Mouse (Mus musculus) c-Kit-negative CD71-positive TER-119-positive erythroid progenitor cells, embryonic 14.5 days (primary cell): ENCODE results near the gene Smad3.

Experiments
- DNase-seq: peaks from one replicate; pipeline ENCODE4 v3.0.0-alpha.2; 2013; ENCODE audit warnings: low read depth, low spot score

The Smad3 gene

GRCm38 (mm10) chr9:63721573-63722275, 36.1 kb downstream of the Smad3 start:
- DNase-seq, result no peak

DNA sequence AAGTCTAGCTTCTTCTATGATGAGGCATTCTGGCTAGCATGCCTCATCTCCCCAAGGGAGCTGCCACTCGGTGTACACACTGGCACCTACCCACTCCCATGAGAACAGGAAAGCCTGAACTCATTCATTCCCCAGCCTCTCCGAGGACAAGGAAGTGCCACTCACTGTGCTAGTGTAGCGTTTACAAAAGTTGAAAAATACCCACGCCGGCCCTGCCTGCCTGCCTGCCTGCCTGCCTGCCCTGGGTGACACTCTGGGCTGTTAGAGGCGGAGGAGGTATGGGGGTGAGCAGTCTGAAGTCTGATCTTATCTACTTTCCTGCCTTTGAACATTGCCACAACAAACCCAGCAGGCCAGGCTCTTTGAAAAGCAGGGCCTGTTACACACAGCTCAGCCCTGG, 37.1 kb downstream of the Smad3 start:
- DNase-seq, result no peak

GRCm38 (mm10) chr9:63719770-63720440, 37.9 kb downstream of the Smad3 start:
- DNase-seq, result no peak

DNA sequence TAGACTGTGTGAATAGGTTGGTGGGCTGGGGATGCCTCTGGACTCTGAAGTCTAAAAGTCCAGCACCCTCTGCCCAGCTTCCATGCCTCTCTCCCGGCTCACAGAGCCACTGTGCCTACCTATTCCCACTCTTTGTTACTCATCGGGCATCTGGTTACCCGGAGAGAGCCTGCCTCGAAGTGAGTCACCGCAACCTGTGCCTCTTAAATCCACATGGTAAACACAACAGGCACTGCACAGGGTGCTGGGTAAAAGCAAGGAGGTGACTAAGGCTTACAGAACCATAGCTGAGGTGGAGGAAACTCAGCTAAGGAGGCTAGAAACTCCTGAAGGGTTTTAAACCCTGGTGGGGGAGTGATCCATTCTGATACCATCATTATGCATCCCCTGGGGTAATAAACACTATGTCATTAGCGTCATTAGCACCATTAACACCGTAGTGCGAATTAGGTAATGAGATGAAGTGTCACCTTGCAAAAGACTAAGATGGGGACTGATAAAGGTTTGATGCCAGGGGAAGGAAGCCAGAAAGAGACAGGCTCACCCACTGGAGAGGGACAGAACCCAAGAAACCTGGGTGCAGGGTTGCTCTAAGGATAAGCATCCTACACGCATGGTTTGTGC, 38.9 kb downstream of the Smad3 start:
- DNase-seq, result no peak

- no peak for DNase-seq
Measured at GRCm38 (mm10) chr9:63718170-63718569, 39.6 kb downstream of the Smad3 start.

- DNase-seq, result no peak
Measured at GRCm38 (mm10) chr9:63717474-63718005, 40.3 kb downstream of the Smad3 start.

DNA sequence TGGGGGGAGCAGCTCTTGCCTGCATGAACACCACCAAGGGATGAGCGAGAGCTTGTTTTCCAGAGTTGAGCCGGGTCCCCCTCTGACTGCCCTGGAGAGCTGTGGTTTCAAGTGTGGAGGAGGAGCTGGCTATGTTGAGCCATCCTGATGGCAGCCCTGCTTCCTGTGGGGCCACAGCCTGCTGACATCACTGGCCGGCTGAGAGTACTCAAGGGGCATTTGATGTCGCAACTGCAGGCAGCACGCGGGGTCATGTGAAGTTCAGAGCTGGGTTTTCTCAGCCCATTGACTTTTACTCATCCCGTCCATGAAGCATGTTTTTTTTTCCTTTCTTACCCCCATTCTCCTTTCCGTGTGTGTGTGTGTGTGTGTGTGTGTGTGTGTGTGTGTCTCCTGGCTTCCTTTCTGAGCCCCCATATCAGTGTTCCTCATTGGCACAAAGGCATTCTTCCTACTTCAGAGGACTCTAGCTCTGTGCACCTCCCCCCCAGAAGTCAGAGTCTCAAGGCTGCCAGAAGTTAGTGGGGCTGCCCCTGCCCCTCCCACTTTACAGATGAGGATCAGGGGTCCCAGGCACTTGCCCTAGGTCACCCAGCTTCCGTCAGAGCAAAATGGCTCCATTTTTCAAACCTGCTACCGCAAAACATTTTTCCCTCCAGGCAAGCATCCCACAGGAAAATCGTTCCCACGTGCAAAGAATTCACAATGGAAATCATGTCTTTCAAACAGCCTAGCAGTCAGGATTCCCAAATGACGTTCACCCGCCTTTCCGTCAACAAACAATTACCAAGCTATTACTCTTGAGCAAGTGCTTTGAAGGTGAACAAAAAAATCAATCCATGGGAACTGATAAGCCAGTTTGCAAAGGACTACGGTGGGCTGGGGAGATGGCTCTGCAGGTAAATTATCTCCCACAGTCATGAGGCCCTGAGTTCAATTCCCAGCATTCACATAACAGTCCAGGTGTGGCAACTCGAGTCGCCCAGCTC, 41.4 kb downstream of the Smad3 start:
- no peak for DNase-seq

- no peak for DNase-seq
Measured at GRCm38 (mm10) chr9:63714572-63714971, 43.2 kb downstream of the Smad3 start.

GRCm38 (mm10) chr9:63712838-63713237, 45.0 kb downstream of the Smad3 start:
- DNase-seq, result no peak

DNA sequence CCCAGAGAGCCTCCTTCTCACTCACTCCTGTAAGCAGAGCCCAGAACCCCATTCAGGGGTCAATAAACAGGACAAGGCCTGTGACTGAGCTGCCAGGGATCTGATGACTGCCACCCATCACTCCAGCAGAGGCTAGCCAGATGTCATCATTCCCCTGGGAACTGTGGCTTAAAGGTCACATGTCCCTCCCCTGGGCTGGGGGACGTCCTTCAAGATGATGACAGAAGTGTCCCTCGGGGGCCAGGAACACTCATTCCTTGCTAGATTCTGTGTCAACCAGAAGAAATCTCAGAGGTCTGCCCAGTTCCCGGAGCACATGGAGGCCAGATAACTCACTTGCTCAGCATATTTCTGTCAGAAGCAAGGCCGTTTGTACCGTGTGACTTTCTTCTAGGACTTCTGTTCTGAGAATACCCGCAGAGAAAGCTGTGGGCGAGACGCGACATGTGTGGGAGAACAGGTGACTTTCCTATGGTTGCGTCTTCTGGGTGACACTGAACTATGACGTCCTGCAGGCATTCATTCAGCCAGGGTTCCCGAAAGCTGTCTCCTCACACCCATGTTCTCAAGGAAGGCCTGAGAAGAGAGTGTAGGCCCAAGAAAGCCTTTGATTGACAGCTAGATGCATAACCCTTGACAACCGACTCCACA, 46.1 kb downstream of the Smad3 start:
- no peak for DNase-seq

- no peak for DNase-seq
Measured at GRCm38 (mm10) chr9:63709857-63710256, 47.9 kb downstream of the Smad3 start.

- DNase-seq, result no peak
Measured at GRCm38 (mm10) chr9:63709266-63709665, 48.5 kb downstream of the Smad3 start.

GRCm38 (mm10) chr9:63707816-63708588, 49.8 kb downstream of the Smad3 start:
- DNase-seq, result no peak

GRCm38 (mm10) chr9:63706152-63706733, 51.6 kb downstream of the Smad3 start:
- no peak for DNase-seq

DNA sequence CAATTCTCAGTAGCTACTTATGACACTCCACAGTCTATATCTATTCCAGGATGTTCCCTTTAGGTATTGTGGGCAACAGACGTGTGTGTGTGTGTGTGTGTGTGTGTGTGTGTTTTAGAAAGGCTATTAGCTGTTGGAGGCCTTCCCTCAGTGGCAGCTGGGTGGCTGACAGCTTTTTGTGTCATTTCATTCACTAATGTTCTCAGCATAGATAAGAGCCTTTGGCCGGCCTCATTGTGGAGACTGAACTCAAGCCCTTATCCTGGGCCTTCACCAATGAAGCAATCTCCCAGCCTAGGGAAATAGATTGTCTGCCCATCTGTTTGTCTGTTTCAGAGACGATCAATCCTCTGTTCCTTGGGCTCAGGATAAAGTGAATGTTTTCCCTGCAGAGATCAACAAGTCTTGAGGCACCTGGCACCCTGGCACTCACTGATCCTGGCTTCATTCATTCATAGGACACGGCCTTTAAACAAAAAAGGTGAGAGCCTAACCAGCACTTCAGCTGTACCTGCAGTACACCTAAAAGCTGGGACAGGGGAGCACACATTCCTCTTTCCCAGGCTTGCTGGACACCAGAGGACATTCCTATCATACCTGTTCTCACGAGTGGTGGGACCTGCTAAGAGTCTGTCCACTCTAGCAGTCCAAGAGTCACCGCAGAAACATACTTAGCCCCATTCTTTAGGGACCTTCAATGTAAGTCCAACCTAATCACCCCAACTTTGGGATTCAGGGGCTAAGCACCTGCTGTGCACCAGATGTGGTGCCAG, 52.6 kb downstream of the Smad3 start:
- no peak for DNase-seq

DNA sequence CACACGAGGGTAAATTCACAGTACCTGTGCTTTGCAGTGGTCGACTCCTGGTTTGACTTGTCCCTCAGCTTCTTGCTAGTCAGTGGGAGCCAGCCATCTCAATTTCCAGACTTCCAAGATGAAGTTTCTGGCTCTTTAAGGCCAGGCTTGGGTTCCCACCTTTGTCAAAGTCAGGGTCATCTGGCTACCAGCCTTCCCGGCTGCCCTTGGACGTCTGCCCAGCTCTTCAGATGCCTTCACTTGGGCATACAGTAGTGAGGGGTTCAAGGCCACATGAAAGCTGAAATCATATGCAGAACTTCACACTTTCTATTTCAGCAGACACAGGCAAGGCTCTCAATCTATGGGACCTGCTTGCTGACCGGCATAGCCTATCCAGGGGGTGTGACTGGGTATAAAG, 53.7 kb downstream of the Smad3 start:
- DNase-seq, result no peak

DNA sequence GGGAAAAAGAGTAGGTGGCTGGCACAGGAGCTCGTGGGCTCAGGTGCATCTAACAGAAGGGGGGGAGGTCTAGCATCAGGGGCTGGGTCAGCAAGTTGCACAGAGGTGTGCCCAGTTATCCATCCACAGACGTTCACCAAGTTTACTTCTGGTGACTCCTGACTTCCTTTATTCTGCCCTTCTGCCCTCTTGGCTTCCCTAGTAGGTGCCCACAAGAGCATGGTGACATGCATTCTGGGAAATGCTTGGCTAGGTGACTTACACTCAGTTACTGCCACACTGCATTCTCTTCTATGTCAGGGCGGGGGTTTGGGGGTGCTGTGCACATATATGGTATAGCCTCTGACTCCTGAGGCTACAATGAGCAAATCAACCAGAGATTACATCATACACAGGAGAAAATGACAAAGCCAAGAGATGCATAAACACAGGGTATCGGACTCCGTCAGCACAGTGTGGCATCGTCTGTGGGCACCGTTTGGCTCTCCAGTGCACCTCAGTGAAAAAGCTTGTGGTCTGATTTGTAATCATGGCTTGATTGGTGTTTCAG, 54.5 kb downstream of the Smad3 start:
- DNase-seq, result no peak

- no peak for DNase-seq
Measured at GRCm38 (mm10) chr9:63702502-63703013, 55.2 kb downstream of the Smad3 start.

DNA sequence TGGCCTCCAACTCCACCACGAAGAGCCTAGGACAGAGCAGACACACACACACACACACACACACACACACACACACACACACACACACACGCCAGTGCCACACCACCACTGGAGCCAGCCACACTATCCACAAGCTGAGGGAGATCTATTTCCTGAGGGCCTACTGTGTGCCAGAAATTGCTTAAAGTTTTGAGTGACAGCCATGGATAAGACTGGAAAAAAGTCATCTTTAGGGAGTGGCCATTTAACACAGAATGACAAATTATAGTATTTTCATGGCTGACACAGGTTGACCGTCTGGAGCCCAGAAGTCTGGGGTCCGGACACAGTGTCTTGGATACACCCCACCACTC, 55.9 kb downstream of the Smad3 start:
- no peak for DNase-seq
